Mouse (Mus musculus) lung, postnatal 10 days (tissue): ENCODE measurements around the gene Rptor.
A peak's percentile ranks its signal among the peaks of the same experiment; 100 is the strongest.

Source experiments
- DNase-seq: peaks from one replicate; pipeline ENCODE4 v3.0.0; 2021

Rptor gene

GRCm38 (mm10) chr11:119915666-119916065 is 313.0 kb downstream of the Rptor start:
- peak; percentile 49 for DNase-seq

GRCm38 (mm10) chr11:119916102-119916790 is 313.5 kb downstream of the Rptor start:
- DNase-seq, result peak; percentile 90

GRCm38 (mm10) chr11:119916834-119917469 is 314.2 kb downstream of the Rptor start:
- DNase-seq, result no peak

GRCm38 (mm10) chr11:119918521-119918920 is 315.8 kb downstream of the Rptor start:
- no peak for DNase-seq

GRCm38 (mm10) chr11:119919432-119919831 is 316.7 kb downstream of the Rptor start:
- no peak for DNase-seq

- DNase-seq, result peak; percentile 89
Measured at GRCm38 (mm10) chr11:119919897-119920296, 317.2 kb downstream of the Rptor start.

GRCm38 (mm10) chr11:119920668-119921067 is 318.0 kb downstream of the Rptor start:
- no peak for DNase-seq

GRCm38 (mm10) chr11:119925176-119925575 is 322.5 kb downstream of the Rptor start:
- no peak for DNase-seq

GRCm38 (mm10) chr11:119926762-119927161 is 324.1 kb downstream of the Rptor start:
- DNase-seq, result no peak

GRCm38 (mm10) chr11:119928023-119928681 is 325.4 kb downstream of the Rptor start:
- DNase-seq, result peak; percentile 79

GRCm38 (mm10) chr11:119929603-119930265 is 327.0 kb downstream of the Rptor start:
- no peak for DNase-seq

GRCm38 (mm10) chr11:119931809-119932208 is 329.1 kb downstream of the Rptor start:
- no peak for DNase-seq

- DNase-seq, result peak; percentile 67
Measured at GRCm38 (mm10) chr11:119933142-119933541, 330.4 kb downstream of the Rptor start.

GRCm38 (mm10) chr11:119933819-119934583 is 331.3 kb downstream of the Rptor start:
- no peak for DNase-seq

GRCm38 (mm10) chr11:119934773-119935172 is 332.1 kb downstream of the Rptor start:
- no peak for DNase-seq

GRCm38 (mm10) chr11:119935457-119935856 is 332.8 kb downstream of the Rptor start:
- peak; percentile 78 for DNase-seq

- no peak for DNase-seq
Measured at GRCm38 (mm10) chr11:119936456-119936855, 333.8 kb downstream of the Rptor start.

GRCm38 (mm10) chr11:119937216-119937615 is 334.5 kb downstream of the Rptor start:
- no peak for DNase-seq

- DNase-seq, result peak; percentile 54
Measured at GRCm38 (mm10) chr11:119937772-119938502, 335.2 kb downstream of the Rptor start.

GRCm38 (mm10) chr11:119939073-119939710 is 336.5 kb downstream of the Rptor start:
- no peak for DNase-seq

GRCm38 (mm10) chr11:119939711-119940106 is 337.0 kb downstream of the Rptor start:
- DNase-seq, result no peak
